Mouse (Mus musculus) ES-Bruce4 (cell line): ENCODE results near the gene Olfr1243. TPM values are rescaled to one million over a fixed set of nuclear protein-coding genes. Genes with fewer than 3 reads are reported as not detected.
"Not testable (repeated sequence)": the region's sequence is repeated elsewhere in the genome, so short reads cannot be mapped to it uniquely, and the experiment has no call there.

Source experiments
- H3K27ac ChIP-seq: 2 replicates; pipeline ENCODE4 v1.5.1; 2012; ENCODE audit warnings: low read length, inconsistent platforms; ENCODE audit not compliant: insufficient read depth
- H3K27me3 ChIP-seq: 2 replicates; pipeline ENCODE4 v1.6.1; 2012; ENCODE audit warnings: mild to moderate bottlenecking, low read length, inconsistent platforms; ENCODE audit not compliant: control insufficient read depth, poor library complexity, insufficient read depth, severe bottlenecking
- H3K36me3 ChIP-seq: 2 replicates; pipeline ENCODE4 v1.6.1; 2012; ENCODE audit warnings: inconsistent platforms, mild to moderate bottlenecking, low read length, moderate library complexity; ENCODE audit not compliant: control insufficient read depth, poor library complexity, insufficient read depth, severe bottlenecking
- H3K4me1 ChIP-seq: one replicate; pipeline ENCODE4 v1.8.1; 2011; ENCODE audit warnings: low read length; ENCODE audit not compliant: control insufficient read depth, insufficient read depth
- H3K4me3 ChIP-seq: 2 replicates; pipeline ENCODE4 v1.5.1; 2011; ENCODE audit warnings: low read depth, mild to moderate bottlenecking, low read length
- H3K9ac ChIP-seq: 2 replicates; pipeline ENCODE4 v1.6.1; 2012; ENCODE audit warnings: low read depth, mild to moderate bottlenecking, inconsistent platforms; ENCODE audit not compliant: poor library complexity, severe bottlenecking
- H3K9me3 ChIP-seq: replicated peaks from 2 replicates; pipeline ENCODE4 v1.6.1; 2012; ENCODE audit warnings: mild to moderate bottlenecking, low read length, inconsistent platforms; ENCODE audit not compliant: control insufficient read depth, poor library complexity, insufficient read depth, severe bottlenecking
- CTCF ChIP-seq: IDR thresholded peaks from one replicate; pipeline ENCODE4 v1.8.1; 2011; ENCODE audit warnings: low read depth, low read length
- EP300 ChIP-seq: IDR thresholded peaks from 2 replicates; pipeline ENCODE4 v1.6.1; 2011; ENCODE audit warnings: low read depth, low read length; ENCODE audit not compliant: insufficient read depth
- POLR2A ChIP-seq: IDR thresholded peaks from one replicate; pipeline ENCODE4 v1.8.1; 2011; ENCODE audit warnings: low read length; ENCODE audit not compliant: insufficient read depth
- polyA plus RNA-seq: library from polyadenylated mRNA; stranded (reverse); fragments of >200 nt; gene quantifications from 2 replicates; pipeline ENCODE4 v1.2.4, GENCODE M21; 2011; ENCODE audit warnings: low read depth; ENCODE audit not compliant: missing spikeins, insufficient read depth, insufficient read length

Gene Olfr1243
- polyA plus RNA-seq, result not detected in 2 replicates

DNA sequence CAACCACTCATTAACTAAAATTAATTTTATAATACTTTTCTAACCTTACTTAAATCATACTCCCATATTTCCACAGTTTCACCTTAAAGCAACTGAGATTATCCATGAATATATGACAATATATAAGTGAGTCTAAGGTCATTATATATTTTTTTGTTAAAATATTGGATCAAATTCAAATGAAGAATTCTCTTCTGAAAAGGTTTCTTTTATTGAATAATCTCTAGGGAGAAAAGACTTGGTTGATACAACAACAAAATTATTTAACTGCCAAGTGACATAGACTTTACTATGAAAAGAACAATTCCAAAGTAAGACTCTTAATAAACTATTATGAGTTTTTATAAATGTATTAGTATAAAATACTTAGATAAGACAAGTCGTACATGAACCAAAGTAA is at the start of gene Olfr1243:
Gene Olfr1243, minus strand, starts transcription at position 101 of the 400 bp plus-strand sequence.
- no peak within 1 kb of the TSS for H3K4me3 ChIP-seq
- no peaks in the 10 kb centered on the region for H3K9me3 ChIP-seq
- H3K27ac ChIP-seq, result no peak within 1 kb of the TSS
- H3K36me3 ChIP-seq, result no peaks in the 10 kb centered on the region
- no peaks in the 10 kb centered on the region for H3K27me3 ChIP-seq
- H3K4me1 ChIP-seq, result no peaks in the 10 kb centered on the region
- H3K9ac ChIP-seq, result no peak within 1 kb of the TSS
- TF ChIP-seq CTCF (no peak), POLR2A (no peak), EP300 (no peak)

DNA sequence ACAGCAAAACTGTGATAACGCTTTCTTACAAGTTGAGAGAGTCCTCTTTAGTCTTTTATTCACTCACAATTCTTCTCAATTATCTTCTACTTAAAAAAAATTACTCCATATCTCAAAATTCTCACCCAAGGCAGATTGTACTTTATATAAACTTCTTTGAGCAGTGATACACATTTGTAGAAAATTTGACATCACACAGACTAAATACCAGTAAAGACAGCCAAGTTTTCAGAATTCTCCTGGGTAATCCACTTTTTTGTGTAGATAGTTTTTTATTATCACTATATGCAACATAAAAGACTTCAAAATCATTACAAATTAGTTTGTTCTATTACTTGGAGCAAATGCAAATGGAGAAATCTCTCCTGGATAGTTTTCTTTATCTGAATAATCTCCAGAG is 47.1 kb upstream of the Olfr1243 start, which contains the start of gene Olfr1245:
Gene Olfr1245, minus strand, starts transcription at position 101 of the 400 bp plus-strand sequence.
- no peak for TF ChIP-seq POLR2A
- TF ChIP-seq EP300, result no peak
- no peak for TF ChIP-seq CTCF
- H3K27me3 ChIP-seq, result no peaks in the 10 kb centered on the region
- H3K27ac ChIP-seq, result no peak within 1 kb of the TSS
- H3K4me3 ChIP-seq, result no peak within 1 kb of the TSS
- H3K4me1 ChIP-seq, result no peaks in the 10 kb centered on the region
- no peak within 1 kb of the TSS for H3K9ac ChIP-seq
- H3K36me3 ChIP-seq, result no peaks in the 10 kb centered on the region
- no peaks in the 10 kb centered on the region for H3K9me3 ChIP-seq

DNA sequence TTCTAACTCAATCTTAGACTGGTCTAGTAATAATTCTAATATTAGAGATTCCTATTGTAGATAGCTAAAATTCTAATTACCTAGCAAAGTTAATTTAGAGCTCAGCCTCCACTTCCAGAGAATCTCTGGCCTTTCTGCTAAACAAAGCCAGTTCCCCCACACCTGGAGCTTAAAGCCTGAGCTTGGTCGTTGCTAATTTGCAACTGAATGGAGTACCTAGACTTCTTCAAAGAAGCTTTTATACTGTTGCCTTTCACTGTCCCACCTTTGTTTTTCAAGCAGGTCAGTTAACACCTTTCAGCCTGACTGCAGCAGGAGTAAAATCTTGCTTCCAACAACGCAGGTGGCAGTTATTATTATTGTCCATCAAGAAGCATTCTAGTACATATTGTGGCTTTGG is 31.4 kb upstream of the Olfr1243 start:
- not testable (repeated sequence) for H3K9ac ChIP-seq, H3K4me1 ChIP-seq, H3K27me3 ChIP-seq, H3K4me3 ChIP-seq, H3K36me3 ChIP-seq, H3K9me3 ChIP-seq
- H3K27ac ChIP-seq, result peak overlapping the region; percentile 36; the same call in 1 of the 2 replicates

DNA sequence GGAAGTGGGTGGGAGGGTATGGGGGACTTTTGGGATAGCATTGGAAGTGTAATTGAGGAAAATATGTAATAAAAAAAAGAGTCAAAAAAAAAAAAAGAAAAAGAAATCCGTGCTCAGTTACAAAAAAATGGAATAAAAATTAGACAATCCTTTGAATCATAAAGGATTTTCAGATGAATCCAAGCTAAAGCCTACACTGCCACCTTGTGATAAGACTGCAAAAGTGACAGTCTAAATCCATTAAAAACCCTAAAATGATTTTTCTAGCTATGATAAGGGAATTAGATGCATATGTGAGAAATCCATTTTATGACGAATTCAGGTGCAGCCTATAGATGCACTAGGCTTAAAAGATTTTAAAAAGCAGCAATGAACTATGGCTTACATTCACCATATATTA is 13.2 kb upstream of the Olfr1243 start:
- H3K9ac ChIP-seq, result no peak overlapping the region
- H3K27ac ChIP-seq, result no peak overlapping the region
- H3K36me3 ChIP-seq, result no peaks in the 10 kb centered on the region
- no peaks in the 10 kb centered on the region for H3K9me3 ChIP-seq
- H3K27me3 ChIP-seq, result no peaks in the 10 kb centered on the region
- H3K4me3 ChIP-seq, result no peak overlapping the region
- TF ChIP-seq POLR2A (no peak), CTCF (no peak), EP300 (no peak)
- no peaks in the 10 kb centered on the region for H3K4me1 ChIP-seq

DNA sequence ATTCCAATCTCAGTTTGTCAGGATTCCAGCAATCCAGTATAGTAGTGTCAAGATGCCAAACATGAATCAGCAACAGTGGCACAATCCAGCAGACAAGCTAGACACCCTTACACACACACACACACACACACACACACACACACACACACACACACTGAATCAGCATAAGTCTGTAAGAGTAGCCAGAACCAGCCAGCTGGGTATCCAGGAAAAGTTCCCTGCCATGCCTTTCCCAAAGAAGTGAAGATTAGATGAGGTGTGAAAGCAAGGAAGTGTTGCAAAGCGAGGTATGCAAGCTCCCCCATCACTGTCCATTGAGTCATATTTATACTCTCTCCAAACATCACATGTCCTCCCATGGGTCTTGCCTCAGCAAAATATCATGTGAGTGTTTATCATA is 8.6 kb upstream of the Olfr1243 start:
- Histone ChIP-seq H3K9me3 (no peaks in the 10 kb centered on the region), H3K36me3 (no peaks in the 10 kb centered on the region), H3K27ac (no peak overlapping the region), H3K4me1 (no peaks in the 10 kb centered on the region), H3K27me3 (no peaks in the 10 kb centered on the region), H3K9ac (no peak overlapping the region), H3K4me3 (no peak overlapping the region)
- no peak for TF ChIP-seq EP300
- no peak for TF ChIP-seq CTCF

DNA sequence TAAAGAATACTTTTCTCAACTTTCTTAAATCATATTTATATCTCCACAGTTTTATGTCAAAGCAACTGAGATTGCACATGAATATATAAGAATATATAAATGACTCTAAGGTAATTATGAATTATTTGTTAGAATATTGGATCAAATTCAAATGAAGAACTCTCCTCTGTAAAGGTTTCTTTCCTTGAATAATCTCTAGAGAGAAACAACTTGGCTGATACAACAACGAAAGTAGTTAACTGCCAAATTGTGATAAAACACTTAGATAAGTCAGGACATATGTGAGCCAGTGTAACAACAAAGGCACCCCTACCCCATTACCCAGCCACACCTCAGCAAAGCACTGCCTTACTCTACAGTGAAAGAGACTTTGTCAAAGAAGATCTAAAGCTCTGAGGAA is 33.1 kb downstream of the Olfr1243 start, which contains the start of gene Olfr1242:
Gene Olfr1242, minus strand, starts transcription at position 101 of the 400 bp plus-strand sequence.
- Histone ChIP-seq H3K9me3 (no peaks in the 10 kb centered on the region), H3K27me3 (no peaks in the 10 kb centered on the region), H3K36me3 (no peaks in the 10 kb centered on the region), H3K4me1 (no peaks in the 10 kb centered on the region), H3K27ac (no peak within 1 kb of the TSS), H3K4me3 (no peak within 1 kb of the TSS), H3K9ac (no peak within 1 kb of the TSS)
- TF ChIP-seq POLR2A (no peak), CTCF (no peak), EP300 (no peak)

DNA sequence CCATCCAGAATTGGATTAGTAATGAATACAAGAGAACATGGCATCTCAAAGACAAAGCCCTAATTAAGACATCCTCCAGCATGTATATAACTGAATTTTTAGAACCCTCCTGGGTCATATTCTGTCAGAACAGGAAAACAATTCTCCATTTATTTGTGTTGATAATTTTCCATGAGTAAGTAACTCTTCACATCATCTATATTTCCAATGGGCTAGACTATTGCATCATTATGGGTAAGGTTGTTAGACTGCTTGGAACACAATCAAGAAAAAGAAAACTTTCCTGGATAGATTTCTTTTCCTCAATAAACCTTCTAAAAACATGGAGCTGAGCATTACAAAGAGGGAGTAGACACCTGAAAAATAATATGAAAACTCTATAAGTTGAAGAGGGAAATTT is 44.3 kb downstream of the Olfr1243 start, which contains the start of gene Olfr1241:
Gene Olfr1241, minus strand, starts transcription at position 101 of the 400 bp plus-strand sequence.
- TF ChIP-seq POLR2A (no peak), CTCF (no peak), EP300 (no peak)

More for the DNA sequence above, 44.3 kb downstream of the Olfr1243 start, which contains the start of gene Olfr1241:
- no peaks in the 10 kb centered on the region for H3K36me3 ChIP-seq
- H3K27me3 ChIP-seq, result no peaks in the 10 kb centered on the region
- no peak within 1 kb of the TSS for H3K9ac ChIP-seq
- H3K9me3 ChIP-seq, result no peaks in the 10 kb centered on the region
- H3K4me1 ChIP-seq, result no peaks in the 10 kb centered on the region
- H3K4me3 ChIP-seq, result no peak within 1 kb of the TSS
- H3K27ac ChIP-seq, result no peak within 1 kb of the TSS

Other genes starting within 250 kb of the Olfr1243 start
- not detected in 2 replicates for gene Olfr1229, start 243.5 kb downstream of the Olfr1243 start, polyA plus RNA-seq
- not detected in 2 replicates for gene Olfr1230, start 234.2 kb downstream of the Olfr1243 start, polyA plus RNA-seq
- gene Olfr1231, start 224.4 kb downstream of the Olfr1243 start, polyA plus RNA-seq, result not detected in 2 replicates
- not detected in 2 replicates for gene Olfr1232, start 201.8 kb downstream of the Olfr1243 start, polyA plus RNA-seq
- gene Olfr1233, start 189.1 kb downstream of the Olfr1243 start, polyA plus RNA-seq, result not detected in 2 replicates
- not detected in 2 replicates for gene Olfr1234, start 166.6 kb downstream of the Olfr1243 start, polyA plus RNA-seq
- not detected in 2 replicates for gene Olfr1238, start 121.8 kb downstream of the Olfr1243 start, polyA plus RNA-seq
- gene Olfr1239, start 111.1 kb downstream of the Olfr1243 start, polyA plus RNA-seq, result not detected in 2 replicates
- not detected in 2 replicates for gene Olfr1240, start 88.5 kb downstream of the Olfr1243 start, polyA plus RNA-seq
- not detected in 2 replicates for gene Olfr1241, start 44.4 kb downstream of the Olfr1243 start, polyA plus RNA-seq
- gene Olfr1242, start 33.2 kb downstream of the Olfr1243 start, polyA plus RNA-seq, result not detected in 2 replicates
- not detected in 2 replicates for gene Olfr1245, start 47.0 kb upstream of the Olfr1243 start, polyA plus RNA-seq
- not detected in 2 replicates for gene Olfr1246, start 61.7 kb upstream of the Olfr1243 start, polyA plus RNA-seq
- not detected in 2 replicates for gene Olfr1247, start 82.6 kb upstream of the Olfr1243 start, polyA plus RNA-seq
- not detected in 2 replicates for gene Olfr1248, start 86.8 kb upstream of the Olfr1243 start, polyA plus RNA-seq
- gene Olfr1249, start 103.5 kb upstream of the Olfr1243 start, polyA plus RNA-seq, result not detected in 2 replicates
- gene Olfr1250, start 130.0 kb upstream of the Olfr1243 start, polyA plus RNA-seq, result not detected in 2 replicates
- not detected in 2 replicates for gene Olfr1251, start 140.4 kb upstream of the Olfr1243 start, polyA plus RNA-seq
- not detected in 2 replicates for gene Olfr1252, start 193.5 kb upstream of the Olfr1243 start, polyA plus RNA-seq
- not detected in 2 replicates for gene Olfr1253, start 225.6 kb upstream of the Olfr1243 start, polyA plus RNA-seq